Mouse (Mus musculus): ENCODE measurements around the gene Cand2.

GRCm38 (mm10) chr6:115838161-115838597 is 63.8 kb downstream of the Cand2 start, which contains the start of gene Efcab12:
- TF ChIP-seq CTCF (IDR thresholded peaks at IDR 0.05; ENCODE audit: low read depth) (no peak), EP300 (IDR thresholded peaks at IDR 0.05; ENCODE audit: low read depth) (no peak)
